In the genomic region with DNA sequence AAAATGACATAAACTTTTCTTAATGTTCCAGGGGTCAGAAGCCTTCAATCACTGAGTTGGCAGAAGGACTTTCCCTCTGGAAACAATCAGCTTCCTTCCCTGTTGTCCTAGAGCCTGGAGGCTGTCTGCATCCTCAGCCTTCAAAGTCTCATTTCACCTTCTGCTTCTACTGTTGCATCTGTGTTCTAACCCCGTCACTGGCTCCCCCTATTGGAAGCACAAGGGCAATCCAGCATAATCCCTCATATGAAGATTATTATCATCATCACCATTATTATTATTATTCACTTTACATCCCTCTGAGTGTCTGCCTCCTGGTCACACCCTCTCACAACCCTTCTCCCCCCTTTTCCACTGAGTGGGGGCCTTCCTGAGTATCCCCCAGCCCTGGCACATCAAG, we compare ENCODE assay signal across 17 mouse cellular contexts. TPM values are rescaled to one million over a fixed set of nuclear protein-coding genes. Genes with fewer than 3 reads are reported as not detected.
A peak's percentile ranks its signal among the peaks of the same experiment; 100 is the strongest.
DNase-seq lines count a peak whose midpoint lies in the region; ATAC-seq and TF ChIP-seq lines count a peak whose summit lies in the region.
"Had no signal": no experiment of that assay in that cellular context is flagged by ENCODE, and none has a peak within 500 bp of the region (broad histone marks: within the 10 kb centered on the region; RNA-seq: fewer than 3 reads in every experiment).

No protein-coding gene starts in this region.

- H3K9me3 ChIP-seq in forebrain, postnatal 0 days (ENCODE audit: low read length) = no peaks in the 10 kb centered on the region
- no peaks in the 10 kb centered on the region for H3K9me3 ChIP-seq in forebrain, embryonic 12.5 days
- H3K9me3 ChIP-seq in liver, embryonic 14.5 days (ENCODE audit: control insufficient read depth, low read length) = no peaks in the 10 kb centered on the region
- no peaks in the 10 kb centered on the region for H3K9me3 ChIP-seq in liver, embryonic 12.5 days (replicated peaks)
- H3K9me3 ChIP-seq in kidney, embryonic 14.5 days (ENCODE audit: control insufficient read depth, low read length) = no peaks in the 10 kb centered on the region
- H3K9me3 ChIP-seq: embryonic facial prominence, embryonic 12.5 days; neural tube, embryonic 12.5 days had no signal

- no peak overlapping the region for H3K27ac ChIP-seq in forebrain, postnatal 0 days (ENCODE audit: low read depth, low read length)
- H3K27ac ChIP-seq in forebrain, embryonic 12.5 days = no peak overlapping the region
- no peak overlapping the region for H3K27ac ChIP-seq in liver, embryonic 14.5 days
- no peak overlapping the region for H3K27ac ChIP-seq in liver, embryonic 12.5 days
- H3K27ac ChIP-seq in kidney, embryonic 14.5 days (ENCODE audit: low read depth, low read length) = no peak overlapping the region
- H3K27ac ChIP-seq: embryonic facial prominence, embryonic 12.5 days; neural tube, embryonic 12.5 days had no signal

- ATAC-seq in forebrain, postnatal 0 days = no peak
- ATAC-seq in forebrain, embryonic 12.5 days (ENCODE audit: low FRiP score) = no peak
- no peak for ATAC-seq in liver, embryonic 14.5 days (ENCODE audit: insufficient read depth)
- ATAC-seq in liver, embryonic 12.5 days = no peak
- ATAC-seq in Patski = no peak
- ATAC-seq in megakaryocyte, adult 5-6 weeks (ENCODE audit: poor library complexity, severe bottlenecking) = peak; percentile 33; the same call in 1 of the 2 replicates
- no peak for ATAC-seq in kidney, embryonic 14.5 days (ENCODE audit: low FRiP score, low TSS enrichment)

- TF ChIP-seq EP300 in liver, embryonic 14.5 days (IDR thresholded peaks at IDR 0.05; ENCODE audit: low read depth) = no peak

- no peaks in the 10 kb centered on the region for H3K36me3 ChIP-seq in forebrain, postnatal 0 days (ENCODE audit: insufficient read depth)
- H3K36me3 ChIP-seq in forebrain, embryonic 12.5 days (replicated peaks) = no peaks in the 10 kb centered on the region
- H3K36me3 ChIP-seq in liver, embryonic 14.5 days (replicated peaks; ENCODE audit: control insufficient read depth, insufficient read depth, low read depth) = no peaks in the 10 kb centered on the region
- H3K36me3 ChIP-seq in liver, embryonic 12.5 days = no peaks in the 10 kb centered on the region
- H3K36me3 ChIP-seq in kidney, embryonic 14.5 days (ENCODE audit: control insufficient read depth, insufficient read depth, low read length) = no peaks in the 10 kb centered on the region
- H3K36me3 ChIP-seq: embryonic facial prominence, embryonic 12.5 days; neural tube, embryonic 12.5 days had no signal

- 38% methylated on average over 1 of the region's 1 CpGs for WGBS in forebrain, postnatal 0 days
- 44% methylated on average over 1 of the region's 1 CpGs for WGBS in forebrain, embryonic 12.5 days
- 31% methylated on average over 1 of the region's 1 CpGs for WGBS in liver, embryonic 14.5 days (ENCODE audit: insufficient replicate concordance)
- 29% methylated on average over 1 of the region's 1 CpGs for WGBS in liver, embryonic 12.5 days (ENCODE audit: insufficient replicate concordance)
- 64% methylated on average over 1 of the region's 1 CpGs for WGBS in kidney, embryonic 14.5 days

- H3K4me2 ChIP-seq in forebrain, postnatal 0 days (ENCODE audit: low read depth) = no peak overlapping the region
- no peak overlapping the region for H3K4me2 ChIP-seq in forebrain, embryonic 12.5 days
- no peak overlapping the region for H3K4me2 ChIP-seq in liver, embryonic 14.5 days (ENCODE audit: low read depth)
- H3K4me2 ChIP-seq in liver, embryonic 12.5 days = no peak overlapping the region
- H3K4me2 ChIP-seq in kidney, embryonic 14.5 days (replicated peaks; ENCODE audit: low read depth, low read length) = no peak overlapping the region
- H3K4me2 ChIP-seq: embryonic facial prominence, embryonic 12.5 days; neural tube, embryonic 12.5 days had no signal

- TF ChIP-seq CTCF in forebrain, postnatal 0 days (IDR thresholded peaks at IDR 0.05; ENCODE audit: low read depth) = peak; percentile 24; the same call in 1 of the 2 replicates
- TF ChIP-seq CTCF in liver, embryonic 14.5 days (IDR thresholded peaks at IDR 0.05; ENCODE audit: low read depth) = peak; percentile 35; the same call in 1 of the 2 replicates
- peak; percentile 13 for TF ChIP-seq CTCF in Patski (IDR thresholded peaks at IDR 0.05)

- CTCF ChIA-PET in Patski (lab: Charles Lee) = no interaction called here

- POLR2A ChIA-PET in Patski (lab: Charles Lee) = no interaction called here

- no peak for DNase-seq in forebrain, postnatal 0 days
- DNase-seq in liver, embryonic 14.5 days (ENCODE audit: low read depth in 3 of 3, low spot score in 3 of 3) = no peak
- no peak for DNase-seq in Patski (ENCODE audit: low read depth, low spot score)
- no peak for DNase-seq in right cerebral cortex, adult 18-20 months
- DNase-seq: cerebellum, adult 11-12 months; kidney, adult 11 months; kidney, postnatal 4 days; layer of hippocampus, postnatal 36 days had no signal

- no peak overlapping the region for H3K9ac ChIP-seq in forebrain, postnatal 0 days
- no peak overlapping the region for H3K9ac ChIP-seq in forebrain, embryonic 12.5 days
- no peak overlapping the region for H3K9ac ChIP-seq in liver, embryonic 14.5 days (replicated peaks)
- H3K9ac ChIP-seq in liver, embryonic 12.5 days = no peak overlapping the region
- no peak overlapping the region for H3K9ac ChIP-seq in kidney, embryonic 14.5 days (ENCODE audit: low read depth, low read length)
- H3K9ac ChIP-seq: embryonic facial prominence, embryonic 12.5 days; neural tube, embryonic 12.5 days had no signal

- in situ Hi-C loops in Patski (cut with MboI; ENCODE audit: low pct_unique_long_range_greater_than_20kb) = no loop called here

- H3K27me3 ChIP-seq in forebrain, postnatal 0 days (ENCODE audit: insufficient read depth, low read length) = no peaks in the 10 kb centered on the region
- no peaks in the 10 kb centered on the region for H3K27me3 ChIP-seq in forebrain, embryonic 12.5 days
- no peaks in the 10 kb centered on the region for H3K27me3 ChIP-seq in liver, embryonic 14.5 days (ENCODE audit: control insufficient read depth, insufficient read depth, low read length)
- no peaks in the 10 kb centered on the region for H3K27me3 ChIP-seq in liver, embryonic 12.5 days (replicated peaks)
- peaks cover 6% of the 10 kb centered on the region for H3K27me3 ChIP-seq in Patski
- no peaks in the 10 kb centered on the region for H3K27me3 ChIP-seq in kidney, embryonic 14.5 days (ENCODE audit: control insufficient read depth, insufficient read depth, low read length)
- H3K27me3 ChIP-seq: embryonic facial prominence, embryonic 12.5 days; neural tube, embryonic 12.5 days had no signal

- no peaks in the 10 kb centered on the region for H3K4me1 ChIP-seq in forebrain, postnatal 0 days (ENCODE audit: insufficient read depth)
- no peaks in the 10 kb centered on the region for H3K4me1 ChIP-seq in forebrain, embryonic 12.5 days
- H3K4me1 ChIP-seq in liver, embryonic 14.5 days (replicated peaks; ENCODE audit: control insufficient read depth in 2 of 2, insufficient read depth in 2 of 2, low read length in 1 of 2) = no peaks in the 10 kb centered on the region
- peaks cover 6% of the 10 kb centered on the region; the same call in 1 of the 2 replicates for H3K4me1 ChIP-seq in liver, embryonic 12.5 days
- peaks cover 3% of the 10 kb centered on the region; the same call in 1 of the 2 replicates for H3K4me1 ChIP-seq in kidney, embryonic 14.5 days (ENCODE audit: control insufficient read depth, insufficient read depth, low read length)
- H3K4me1 ChIP-seq: neural tube, embryonic 12.5 days had no signal

- H3K4me3 ChIP-seq in forebrain, postnatal 0 days (ENCODE audit: low read depth, low read length) = no peak overlapping the region
- no peak overlapping the region for H3K4me3 ChIP-seq in forebrain, embryonic 12.5 days (replicated peaks)
- H3K4me3 ChIP-seq in liver, embryonic 14.5 days (ENCODE audit: insufficient read depth in 1 of 2, low read depth in 2 of 2, low read length in 2 of 2) = no peak overlapping the region
- no peak overlapping the region for H3K4me3 ChIP-seq in liver, embryonic 12.5 days
- H3K4me3 ChIP-seq in kidney, embryonic 14.5 days (ENCODE audit: low read length) = no peak overlapping the region
- H3K4me3 ChIP-seq: embryonic facial prominence, embryonic 12.5 days; neural tube, embryonic 12.5 days had no signal

RNA-seq across cellular contexts. Expression of a gene that starts 5.6 kb away (rescaled TPM):
- total RNA-seq in forebrain, postnatal 0 days (2014; rRNA removed) = 0.15 and 2.7 TPM in 2 replicates
- polyA plus RNA-seq in forebrain, postnatal 0 days (2015; fragmentation: Nextera tagmentation; extraction: Ambion mirVana) = 0.91 and 1.1 TPM in 2 replicates
- polyA plus RNA-seq in forebrain, embryonic 12.5 days (2016; fragmentation: Nextera tagmentation; extraction: Ambion mirVana) = 0.18 and 0.32 TPM in 2 replicates
- polyA plus RNA-seq in liver, embryonic 14.5 days (2012; rRNA removed) = not detected in 2 replicates
- not detected in 2 replicates for polyA plus RNA-seq in liver, embryonic 14.5 days (2014; fragmentation: Nextera tagmentation; extraction: Ambion mirVana)
- polyA plus RNA-seq in liver, embryonic 12.5 days (2016; fragmentation: Nextera tagmentation; extraction: Ambion mirVana) = not detected in 2 replicates
- not detected for polyA plus RNA-seq in Patski (2021)
- total RNA-seq in megakaryocyte, adult 5-6 weeks (2015) = 0.56 and 0.64 TPM in 2 replicates
- total RNA-seq in megakaryocyte, adult 5-6 weeks (2017) = 0.44 and 0.65 TPM in 2 replicates
- polyA plus RNA-seq in kidney, embryonic 14.5 days (2014; fragmentation: Nextera tagmentation; extraction: Ambion mirVana) = not detected in 2 replicates
- total RNA-seq: gastrocnemius, postnatal 4 days had no signal
- polyA plus RNA-seq: heart, embryonic 14.5 days; liver, embryonic 16.5 days had no signal

RNA-seq across cellular contexts. Expression of a gene that starts 20.3 kb away (rescaled TPM):
- 51.9 and 52.9 TPM in 2 replicates for total RNA-seq in forebrain, postnatal 0 days (2014; rRNA removed)
- 42.6 and 44.0 TPM in 2 replicates for polyA plus RNA-seq in forebrain, postnatal 0 days (2015; fragmentation: Nextera tagmentation; extraction: Ambion mirVana)
- polyA plus RNA-seq in forebrain, embryonic 12.5 days (2016; fragmentation: Nextera tagmentation; extraction: Ambion mirVana) = 68.7 and 70.6 TPM in 2 replicates
- 36.5 and 48.1 TPM in 2 replicates for polyA plus RNA-seq in liver, embryonic 14.5 days (2012; rRNA removed)
- 84.2 and 95.4 TPM in 2 replicates for polyA plus RNA-seq in liver, embryonic 14.5 days (2014; fragmentation: Nextera tagmentation; extraction: Ambion mirVana)
- polyA plus RNA-seq in liver, embryonic 12.5 days (2016; fragmentation: Nextera tagmentation; extraction: Ambion mirVana) = 115 and 116 TPM in 2 replicates
- 187 TPM for polyA plus RNA-seq in Patski (2021)
- 158 and 160 TPM in 2 replicates for total RNA-seq in megakaryocyte, adult 5-6 weeks (2015)
- total RNA-seq in megakaryocyte, adult 5-6 weeks (2017) = 329 and 358 TPM in 2 replicates
- 67.7 and 110 TPM in 2 replicates for polyA plus RNA-seq in kidney, embryonic 14.5 days (2014; fragmentation: Nextera tagmentation; extraction: Ambion mirVana)

RNA-seq across cellular contexts. Expression of a gene that starts 52.1 kb away (rescaled TPM):
- 53.6 and 75.7 TPM in 2 replicates for total RNA-seq in forebrain, postnatal 0 days (2014; rRNA removed)
- 21.9 and 24.6 TPM in 2 replicates for polyA plus RNA-seq in forebrain, postnatal 0 days (2015; fragmentation: Nextera tagmentation; extraction: Ambion mirVana)
- 34.4 and 37.5 TPM in 2 replicates for polyA plus RNA-seq in forebrain, embryonic 12.5 days (2016; fragmentation: Nextera tagmentation; extraction: Ambion mirVana)
- 2.2 and 2.3 TPM in 2 replicates for polyA plus RNA-seq in liver, embryonic 14.5 days (2012; rRNA removed)
- polyA plus RNA-seq in liver, embryonic 14.5 days (2014; fragmentation: Nextera tagmentation; extraction: Ambion mirVana) = 1.8 and 1.9 TPM in 2 replicates
- 4.4 and 4.5 TPM in 2 replicates for polyA plus RNA-seq in liver, embryonic 12.5 days (2016; fragmentation: Nextera tagmentation; extraction: Ambion mirVana)
- polyA plus RNA-seq in Patski (2021) = 41.7 TPM
- total RNA-seq in megakaryocyte, adult 5-6 weeks (2015) = 5.0 and 13.3 TPM in 2 replicates
- 3.3 and 3.6 TPM in 2 replicates for total RNA-seq in megakaryocyte, adult 5-6 weeks (2017)
- polyA plus RNA-seq in kidney, embryonic 14.5 days (2014; fragmentation: Nextera tagmentation; extraction: Ambion mirVana) = 22.4 and 29.4 TPM in 2 replicates
